Mouse (Mus musculus) c-Kit-negative CD71-positive TER-119-positive erythroid progenitor cells, embryonic 14.5 days (primary cell): Measurements from ENCODE around the gene 1700016D06Rik.

Experiments used
- DNase-seq: peaks from one replicate; pipeline ENCODE4 v3.0.0-alpha.2; 2013; ENCODE audit warnings: low read depth, low spot score

1700016D06Rik gene

DNA sequence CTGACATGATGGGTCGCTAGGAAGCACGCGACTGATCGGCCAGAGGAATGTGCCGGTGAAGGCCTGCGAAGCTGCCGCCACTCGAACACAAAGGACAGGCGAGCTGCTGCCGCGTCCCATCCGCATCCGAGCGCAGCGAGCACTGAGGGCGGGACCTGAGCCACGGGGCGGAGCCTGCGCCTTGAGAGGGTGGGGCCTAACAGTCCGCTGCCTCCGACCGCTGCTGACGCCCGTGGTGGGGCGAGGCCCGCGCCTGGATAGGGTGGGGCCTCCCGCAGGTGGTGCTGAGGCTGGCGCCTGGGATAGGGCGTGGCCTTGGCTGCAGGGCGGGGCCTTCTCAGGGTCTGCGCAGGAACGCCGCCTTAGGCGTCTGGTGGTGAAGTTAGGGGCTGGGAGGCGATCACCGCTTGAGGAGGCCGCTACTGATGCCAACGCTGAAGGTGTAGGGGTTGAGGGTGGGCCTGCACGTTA is 65.2 kb downstream of the 1700016D06Rik start, which contains the start of gene Ankrd10:
Gene Ankrd10 (minus strand): TSS at position 147 of the 471 bp plus-strand sequence.
- DNase-seq = peak; percentile 92

GRCm38 (mm10) chr8:11635012-11635577 is 65.8 kb downstream of the 1700016D06Rik start:
- peak; percentile 43 for DNase-seq

DNA sequence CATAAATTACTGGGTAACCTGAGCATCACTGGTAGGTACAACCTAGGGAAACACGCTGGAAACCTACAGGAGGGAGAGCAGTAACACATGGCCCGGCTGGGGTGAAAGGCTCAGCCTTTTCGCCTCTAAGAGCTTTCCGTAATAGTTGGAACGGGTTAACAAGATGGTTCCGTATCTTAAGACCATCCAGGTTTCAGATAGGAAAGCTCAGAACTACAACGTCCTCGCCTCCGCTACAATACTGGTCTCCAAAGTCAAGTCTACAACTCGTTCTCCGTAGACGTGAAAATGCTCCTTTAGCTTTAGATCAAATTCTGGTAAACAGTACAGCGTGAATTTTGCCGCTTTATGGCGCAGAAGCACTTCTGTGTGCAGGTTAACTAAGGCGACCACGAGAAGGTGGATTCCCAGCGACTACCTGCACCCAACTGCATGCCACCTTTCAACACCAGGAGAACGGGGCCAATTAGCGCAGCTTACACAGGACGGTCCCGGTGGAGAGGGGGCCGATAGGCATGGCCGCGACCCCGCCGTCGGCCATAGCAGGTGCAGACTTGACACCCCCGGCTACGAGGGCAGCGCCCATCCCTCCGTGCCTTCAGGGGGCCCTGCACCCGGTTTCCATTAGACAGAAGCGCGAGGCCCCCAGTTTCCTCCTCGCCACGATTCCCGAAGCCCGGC is 66.4 kb downstream of the 1700016D06Rik start:
- peak; percentile 19 for DNase-seq

DNA sequence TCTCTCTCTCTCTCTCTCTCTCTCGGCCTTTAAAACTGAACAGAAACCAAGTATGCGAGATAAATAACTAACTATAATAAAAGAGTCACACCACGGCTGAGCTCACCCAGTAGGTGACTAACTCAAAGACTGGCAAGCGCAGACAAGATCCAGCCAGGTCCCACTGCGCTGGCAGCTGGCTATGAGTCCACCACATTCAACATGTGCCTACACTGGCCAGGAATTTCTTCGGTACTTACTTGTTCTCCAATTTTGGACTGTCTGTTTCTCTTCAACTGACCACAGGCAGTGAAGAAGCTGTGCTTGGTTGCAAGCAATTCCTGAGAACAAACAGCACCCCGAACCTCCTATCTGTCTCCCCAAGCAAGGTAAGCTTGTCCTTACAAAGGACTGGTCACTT is 67.4 kb downstream of the 1700016D06Rik start:
- no peak for DNase-seq

DNA sequence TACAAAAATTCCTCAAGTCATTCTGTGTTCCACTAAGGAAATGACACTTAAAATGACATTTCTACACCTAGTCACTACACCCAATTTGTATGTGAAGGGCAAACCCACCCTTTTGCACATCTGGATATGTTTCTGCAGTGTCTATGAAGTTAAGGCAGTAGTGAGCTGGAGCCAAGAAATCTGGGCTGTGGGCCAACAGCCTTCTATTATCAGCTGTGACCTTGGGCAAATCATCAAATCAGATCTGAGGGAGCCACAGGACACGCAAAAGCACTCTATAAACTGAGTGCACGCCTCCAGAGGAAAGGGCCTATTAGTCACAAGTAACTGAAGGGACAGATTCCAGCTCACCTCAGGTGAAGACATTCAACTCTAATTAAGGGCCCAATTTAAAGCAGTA is 68.5 kb downstream of the 1700016D06Rik start:
- DNase-seq = no peak

DNA sequence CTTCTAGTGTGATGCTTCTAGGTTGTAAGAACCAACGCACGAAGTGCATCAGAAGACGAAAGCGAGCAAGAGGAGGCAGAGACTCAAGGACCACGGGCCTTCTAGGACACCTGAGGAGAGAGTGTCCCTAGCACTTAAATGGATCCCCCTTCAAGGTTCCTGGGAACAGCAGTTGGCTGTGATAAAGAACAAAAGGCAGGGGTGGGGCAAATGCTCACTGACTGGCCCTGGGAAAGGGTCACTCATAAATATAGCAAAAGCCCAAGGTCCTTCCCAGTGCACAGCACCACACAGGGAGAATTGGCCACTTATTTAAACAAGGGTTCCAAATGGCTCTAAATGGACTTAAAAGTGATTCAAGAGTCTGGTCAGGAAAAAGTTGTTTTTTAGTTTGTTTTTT is 71.7 kb downstream of the 1700016D06Rik start:
- no peak for DNase-seq

GRCm38 (mm10) chr8:11628506-11629132 is 72.2 kb downstream of the 1700016D06Rik start:
- DNase-seq = no peak

DNA sequence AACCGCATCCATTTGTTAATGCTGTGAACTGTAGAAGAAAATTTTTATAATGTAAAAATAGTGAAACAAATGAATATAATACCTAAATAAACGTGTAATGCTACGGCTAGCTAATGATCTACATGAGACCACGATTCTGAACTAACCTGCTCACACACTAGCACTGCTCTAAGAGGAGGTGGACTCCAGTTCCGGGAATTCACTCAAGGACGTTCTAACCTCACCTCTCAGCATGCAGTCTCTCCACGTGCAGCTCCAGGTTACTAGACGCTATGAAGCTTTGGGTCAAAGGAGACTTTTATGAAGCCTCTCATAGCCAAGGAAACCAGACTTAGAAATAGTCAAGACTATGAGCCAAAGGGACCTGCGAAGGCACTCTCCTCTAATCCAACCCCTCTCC is 73.1 kb downstream of the 1700016D06Rik start:
- DNase-seq = no peak

GRCm38 (mm10) chr8:11625084-11625483 is 75.8 kb downstream of the 1700016D06Rik start:
- no peak for DNase-seq

DNA sequence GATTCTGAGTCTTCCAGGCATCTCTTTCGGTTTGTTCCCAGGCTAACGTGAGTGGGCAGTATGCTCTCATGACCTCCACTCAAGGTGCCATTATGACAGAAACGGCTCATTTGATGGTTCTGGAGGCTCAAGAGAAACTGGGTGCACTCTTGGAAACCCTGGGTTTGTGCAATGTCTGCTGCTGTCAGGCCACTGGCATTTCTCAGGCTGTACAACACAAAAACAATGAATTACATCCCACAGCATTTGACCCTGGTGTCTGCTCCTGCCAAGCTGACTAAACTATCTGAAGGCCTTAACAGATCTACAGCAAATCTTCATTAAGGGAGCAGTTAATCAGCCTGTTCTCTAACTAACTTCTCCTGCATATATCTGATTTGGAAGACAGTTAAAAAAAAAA is 81.8 kb downstream of the 1700016D06Rik start:
- DNase-seq = no peak

DNA sequence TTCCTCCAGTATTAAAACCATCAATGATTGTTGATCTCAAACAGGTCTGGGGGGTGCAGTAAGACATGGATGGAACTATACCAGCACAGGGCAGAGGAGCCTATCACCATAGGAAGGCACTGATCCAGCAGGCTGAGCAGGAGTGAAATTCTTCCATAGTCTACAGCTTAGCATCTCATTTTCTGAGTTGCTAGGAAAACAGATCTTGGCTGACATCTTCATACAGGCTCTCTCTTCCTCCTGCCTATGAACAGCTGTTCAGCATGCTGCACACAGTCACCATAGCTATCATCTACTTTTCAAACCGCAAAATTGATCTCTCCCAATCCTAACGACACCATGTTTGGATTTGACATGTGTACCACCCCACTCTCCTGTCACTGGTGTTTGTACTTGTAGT is 82.8 kb downstream of the 1700016D06Rik start:
- DNase-seq = no peak

DNA sequence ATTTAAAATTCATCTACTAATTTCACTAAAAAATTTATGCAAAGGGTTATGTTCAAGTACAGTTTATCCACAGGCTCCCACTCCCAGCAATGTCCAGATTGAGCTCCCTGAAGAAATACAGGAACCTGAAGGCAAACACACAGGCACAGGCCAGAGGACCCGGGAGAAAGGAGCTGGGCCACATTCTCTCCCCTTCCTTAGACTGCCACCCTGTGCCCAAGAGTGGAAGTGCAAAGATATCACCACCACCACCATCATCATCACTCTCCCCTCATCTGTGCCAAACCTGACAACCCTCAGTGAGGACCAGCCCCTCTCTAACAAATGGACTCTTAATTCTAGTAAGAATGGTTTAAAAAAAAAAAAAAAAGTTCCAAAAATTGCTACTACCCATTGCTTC is 84.6 kb downstream of the 1700016D06Rik start:
- peak; percentile 25 for DNase-seq

GRCm38 (mm10) chr8:11614126-11614835 is 86.6 kb downstream of the 1700016D06Rik start:
- no peak for DNase-seq

DNA sequence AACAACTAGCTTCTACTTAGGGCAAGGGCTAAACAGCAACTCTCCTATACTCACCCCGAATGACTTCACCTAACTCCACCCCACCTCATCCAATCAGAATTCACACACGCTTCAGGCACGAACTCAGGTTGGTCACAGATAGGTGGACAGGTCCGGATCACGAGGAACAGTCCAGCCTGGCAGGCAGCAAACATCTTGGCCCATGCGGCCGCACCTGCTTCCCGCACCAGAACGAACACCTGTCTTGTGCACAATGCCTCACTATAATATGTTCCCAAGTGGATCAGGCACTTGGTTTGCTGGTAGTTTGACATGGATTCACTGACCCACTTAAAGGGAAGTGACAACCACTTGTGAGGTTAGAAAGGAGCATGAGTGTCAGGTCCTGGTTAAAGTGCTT is 92.0 kb downstream of the 1700016D06Rik start:
- DNase-seq = no peak
